Mouse (Mus musculus): Measurements from ENCODE around the gene Golgb1.

The Golgb1 gene

GRCm38 (mm10) chr16:36944895-36945424, 70.0 kb downstream of the Golgb1 start:
- DNase-seq (ENCODE audit: low read depth) = no peak

GRCm38 (mm10) chr16:36946459-36947159, 71.7 kb downstream of the Golgb1 start:
- no peak for DNase-seq (ENCODE audit: low read depth)

- no peak for DNase-seq (ENCODE audit: low read depth)
Observed at GRCm38 (mm10) chr16:36947646-36948197, 72.8 kb downstream of the Golgb1 start.

- no peak for DNase-seq (ENCODE audit: low read depth)
Observed at GRCm38 (mm10) chr16:36949614-36950336, 74.8 kb downstream of the Golgb1 start.

GRCm38 (mm10) chr16:36951029-36951428, 76.1 kb downstream of the Golgb1 start:
- DNase-seq (ENCODE audit: low read depth) = no peak

DNA sequence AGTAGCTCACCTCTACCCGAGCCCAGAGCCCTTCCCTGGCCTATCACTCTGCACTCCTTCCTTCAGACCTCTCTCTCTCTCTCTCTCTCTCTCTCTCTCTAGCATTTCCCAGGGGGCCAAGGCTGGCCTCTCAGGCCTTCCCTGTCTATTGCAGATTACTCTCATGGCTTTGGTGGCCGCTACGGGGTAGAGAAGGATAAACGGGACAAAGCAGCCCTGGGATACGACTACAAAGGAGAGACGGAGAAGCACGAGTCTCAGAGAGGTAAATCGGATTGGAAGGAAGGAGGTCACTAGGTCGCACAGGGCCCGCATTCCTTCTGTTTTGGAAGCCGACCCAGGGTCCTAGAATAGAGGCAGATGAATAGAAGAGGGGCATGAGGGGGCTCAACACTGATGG, 80.2 kb downstream of the Golgb1 start:
- DNase-seq (ENCODE audit: low read depth) = no peak

GRCm38 (mm10) chr16:36963415-36963814, 88.5 kb downstream of the Golgb1 start:
- no peak for DNase-seq (ENCODE audit: low read depth)

- no peak for DNase-seq (ENCODE audit: low read depth)
Observed at GRCm38 (mm10) chr16:36979127-36979526, 104.2 kb downstream of the Golgb1 start.
